In the genomic region with DNA sequence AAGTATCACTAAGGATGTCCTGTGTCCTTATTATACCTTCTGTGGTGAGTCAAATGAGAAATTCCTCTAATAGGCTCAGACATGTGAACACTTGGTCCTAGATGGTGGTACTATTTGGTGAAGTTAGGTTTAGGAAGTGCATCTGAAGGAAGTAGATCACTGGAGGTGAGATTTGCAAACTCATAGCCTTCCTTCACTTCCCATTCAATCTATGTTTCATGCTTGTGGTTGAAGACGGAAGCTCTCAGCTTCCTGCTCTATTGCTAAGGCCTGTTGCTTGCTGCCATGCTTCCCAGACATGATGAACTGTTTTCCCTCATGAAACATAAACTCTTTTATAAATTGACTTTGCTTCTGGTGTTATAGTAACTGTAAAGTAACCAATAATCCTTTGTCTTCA, we compare ENCODE assay signal across 27 mouse cellular contexts.
A peak's percentile ranks its signal among the peaks of the same experiment; 100 is the strongest.
DNase-seq lines count a peak whose midpoint lies in the region; ATAC-seq and TF ChIP-seq lines count a peak whose summit lies in the region.
"Had no signal": no experiment of that assay in that cellular context is flagged by ENCODE, and none has a peak within 500 bp of the region (broad histone marks: within the 10 kb centered on the region; RNA-seq: fewer than 3 reads in every experiment).

No protein-coding gene starts in this region.

- H3K9me3 ChIP-seq in hindbrain, embryonic 10.5 days, result no peaks in the 10 kb centered on the region
- H3K9me3 ChIP-seq: forebrain, embryonic 10.5 days; forebrain, embryonic 13.5 days; heart, embryonic 12.5 days; heart, embryonic 15.5 days had no signal

- H3K27me3 ChIP-seq in hindbrain, embryonic 10.5 days (ENCODE audit: insufficient read depth, poor library complexity, severe bottlenecking), result no peaks in the 10 kb centered on the region
- H3K27me3 ChIP-seq: forebrain, embryonic 13.5 days; heart, embryonic 12.5 days; heart, embryonic 15.5 days had no signal

- 84% methylated on average over 1 of the region's 1 CpGs for WGBS in hindbrain, embryonic 10.5 days

- ATAC-seq in hematopoietic stem cell, adult 5-6 weeks (replicated peaks in 1 of 2; ENCODE audit: insufficient read depth in 1 of 2, low FRiP score in 2 of 2, low TSS enrichment in 1 of 2, low read depth in 1 of 2, poor library complexity in 2 of 2, severe bottlenecking in 2 of 2), result peak; percentile 91 to 98
- peak; percentile 95 for ATAC-seq in megakaryocyte progenitor cell, adult 5-6 weeks (replicated peaks; ENCODE audit: poor library complexity)
- ATAC-seq: CD4-positive, CD25-positive, alpha-beta regulatory T cell, adult 4 months; forebrain, embryonic 13.5 days; forebrain, embryonic 16.5 days; hindbrain, postnatal 0 days; inflammation-experienced regulatory T-cells, adult 6 months; intestine, embryonic 16.5 days had no signal

- H3K27ac ChIP-seq in bone marrow macrophage, adult 2 months (ENCODE audit: insufficient read depth, low read depth, low read length), result peak overlapping the region; percentile 12; the same call in 1 of the 2 replicates
- no peak overlapping the region for H3K27ac ChIP-seq in hindbrain, embryonic 10.5 days
- H3K27ac ChIP-seq: forebrain, embryonic 10.5 days; forebrain, embryonic 13.5 days; heart, embryonic 15.5 days; hindbrain, embryonic 14.5 days; hindbrain, postnatal 0 days had no signal

- TF ChIP-seq CTCF in bone marrow macrophage, adult 2 months (IDR thresholded peaks at IDR 0.05; ENCODE audit: low read depth, low read length), result no peak

- H3K4me1 ChIP-seq in bone marrow macrophage, adult 2 months (ENCODE audit: control insufficient read depth, insufficient read depth, low read length), result peaks cover 6% of the 10 kb centered on the region
- H3K4me1 ChIP-seq in hindbrain, embryonic 10.5 days (replicated peaks), result no peaks in the 10 kb centered on the region
- H3K4me1 ChIP-seq: forebrain, embryonic 10.5 days; forebrain, embryonic 13.5 days; heart, embryonic 12.5 days; heart, embryonic 15.5 days had no signal

- no peak for DNase-seq in thymus, postnatal 36 days
- no peak for DNase-seq in embryo, embryonic 10.5 days (ENCODE audit: low spot score)
- no peak for DNase-seq in hindbrain, embryonic 10.5 days (ENCODE audit: low spot score)
- DNase-seq: adrenal gland, adult 2 months; adrenal gland, postnatal 14 days; cerebellum, adult 18-20 months; cerebellum, adult 9-11 months; cerebellum, postnatal 25 days; gastrocnemius, postnatal 10 days; gastrocnemius, postnatal 36 days; heart, adult 11 months; heart, postnatal 10 days; heart, postnatal 4 days; kidney, adult 2 months had no signal

- TF ChIP-seq POLR2A in bone marrow macrophage, adult 2 months (IDR thresholded peaks at IDR 0.05; ENCODE audit: borderline replicate concordance, low read depth, low read length), result no peak

- no peak overlapping the region for H3K4me3 ChIP-seq in bone marrow macrophage, adult 2 months (ENCODE audit: insufficient read depth, low read length)
- no peak overlapping the region for H3K4me3 ChIP-seq in hindbrain, embryonic 10.5 days
- H3K4me3 ChIP-seq: forebrain, embryonic 10.5 days; forebrain, embryonic 13.5 days; heart, embryonic 12.5 days; heart, embryonic 15.5 days had no signal

- no peaks in the 10 kb centered on the region for H3K36me3 ChIP-seq in hindbrain, embryonic 10.5 days
- H3K36me3 ChIP-seq: forebrain, embryonic 10.5 days; heart, embryonic 12.5 days; heart, embryonic 15.5 days had no signal
